Mouse (Mus musculus): ENCODE results near the gene Dao. TPM values are rescaled to one million over a fixed set of nuclear protein-coding genes. Genes with fewer than 3 reads are reported as not detected.
A peak's percentile ranks its signal among the peaks of the same experiment; 100 is the strongest.

Gene Dao
- total and polyA plus RNA-seq, 2 experiments from 2014 or later: 0.14 to 0.84 TPM

GRCm38 (mm10) chr5:114041327-114041930 lies 37.9 kb downstream of the Dao start:
- peak; percentile 19 for DNase-seq (ENCODE audit: low spot score)
- Histone ChIP-seq H3K9me3 (ENCODE audit: low read length) (no peaks in the 10 kb centered on the region), H3K27me3 (ENCODE audit: insufficient read depth, low read length) (no peaks in the 10 kb centered on the region), H3K9ac (replicated peaks; ENCODE audit: low read length) (no peak overlapping the region), H3K4me3 (ENCODE audit: low read length) (no peak overlapping the region), H3K4me2 (ENCODE audit: low read depth, low read length) (no peak overlapping the region), H3K36me3 (ENCODE audit: insufficient read depth, low read length) (peaks cover 12% of the 10 kb centered on the region; the same call in 1 of the 2 replicates), H3K27ac (no peak overlapping the region), H3K4me1 (ENCODE audit: insufficient read depth, low read length) (no peaks in the 10 kb centered on the region)
- no peak for ATAC-seq
- 0 out of 2 replicates have a peak, but pooled peaks have one; percentile 2 for TF ChIP-seq CTCF (IDR thresholded peaks at IDR 0.05; ENCODE audit: low read depth)
- 22% methylated on average over 15 of the region's 15 CpGs for WGBS

- DNase-seq (ENCODE audit: low spot score) (no peak), ATAC-seq (no peak)
- H3K27ac ChIP-seq: no peak overlapping the region
- 79% methylated on average over 4 of the region's 4 CpGs for WGBS
- no peak overlapping the region for H3K4me3 ChIP-seq (ENCODE audit: low read length)
- no peaks in the 10 kb centered on the region for H3K9me3 ChIP-seq (ENCODE audit: low read length)
- TF ChIP-seq CTCF (IDR thresholded peaks at IDR 0.05; ENCODE audit: low read depth): no peak
- H3K27me3 ChIP-seq (ENCODE audit: insufficient read depth, low read length): no peaks in the 10 kb centered on the region
- peaks cover 12% of the 10 kb centered on the region; the same call in 1 of the 2 replicates for H3K36me3 ChIP-seq (ENCODE audit: insufficient read depth, low read length)
- H3K4me2 ChIP-seq (ENCODE audit: low read depth, low read length): no peak overlapping the region
- H3K9ac ChIP-seq (replicated peaks; ENCODE audit: low read length): no peak overlapping the region
- no peaks in the 10 kb centered on the region for H3K4me1 ChIP-seq (ENCODE audit: insufficient read depth, low read length)
These were observed 40.3 kb downstream of the Dao start for GRCm38 (mm10) chr5:114043800-114044199.

GRCm38 (mm10) chr5:114045134-114045533 lies 41.6 kb downstream of the Dao start:
- peak; percentile 56 for TF ChIP-seq CTCF (IDR thresholded peaks at IDR 0.05; ENCODE audit: low read depth)
- no peak overlapping the region for H3K27ac ChIP-seq
- no peaks in the 10 kb centered on the region for H3K9me3 ChIP-seq (ENCODE audit: low read length)
- H3K4me2 ChIP-seq (ENCODE audit: low read depth, low read length): no peak overlapping the region
- H3K4me1 ChIP-seq (ENCODE audit: insufficient read depth, low read length): no peaks in the 10 kb centered on the region
- WGBS: 81% methylated on average over 1 of the region's 1 CpGs
- no peak overlapping the region for H3K4me3 ChIP-seq (ENCODE audit: low read length)
- no peaks in the 10 kb centered on the region for H3K27me3 ChIP-seq (ENCODE audit: insufficient read depth, low read length)
- H3K36me3 ChIP-seq (ENCODE audit: insufficient read depth, low read length): peaks cover 12% of the 10 kb centered on the region; the same call in 1 of the 2 replicates
- no peak overlapping the region for H3K9ac ChIP-seq (replicated peaks; ENCODE audit: low read length)
- ATAC-seq (no peak), DNase-seq (ENCODE audit: low spot score) (peak; percentile 40)

GRCm38 (mm10) chr5:114046151-114046550 lies 42.6 kb downstream of the Dao start:
- WGBS: 55% methylated on average over 3 of the region's 3 CpGs
- peaks cover 12% of the 10 kb centered on the region; the same call in 1 of the 2 replicates for H3K36me3 ChIP-seq (ENCODE audit: insufficient read depth, low read length)
- no peak for ATAC-seq

GRCm38 (mm10) chr5:114046604-114047003 lies 43.1 kb downstream of the Dao start:
- Histone ChIP-seq H3K27ac (peak overlapping the region; percentile 42; the same call in 1 of the 2 replicates), H3K27me3 (ENCODE audit: insufficient read depth, low read length) (no peaks in the 10 kb centered on the region), H3K36me3 (ENCODE audit: insufficient read depth, low read length) (peaks cover 8% of the 10 kb centered on the region; the same call in 1 of the 2 replicates), H3K9ac (replicated peaks; ENCODE audit: low read length) (no peak overlapping the region), H3K9me3 (ENCODE audit: low read length) (no peaks in the 10 kb centered on the region), H3K4me3 (ENCODE audit: low read length) (no peak overlapping the region), H3K4me2 (ENCODE audit: low read depth, low read length) (no peak overlapping the region), H3K4me1 (ENCODE audit: insufficient read depth, low read length) (no peaks in the 10 kb centered on the region)
- WGBS: 46% methylated on average over 3 of the region's 3 CpGs
- peak; percentile 49 for TF ChIP-seq CTCF (IDR thresholded peaks at IDR 0.05; ENCODE audit: low read depth)
- ATAC-seq: no peak
- peak; percentile 39 for DNase-seq (ENCODE audit: low spot score)

More at GRCm38 (mm10) chr5:114046151-114046550, 42.6 kb downstream of the Dao start:
- Histone ChIP-seq H3K4me1 (ENCODE audit: insufficient read depth, low read length) (no peaks in the 10 kb centered on the region), H3K9ac (replicated peaks; ENCODE audit: low read length) (no peak overlapping the region), H3K27me3 (ENCODE audit: insufficient read depth, low read length) (no peaks in the 10 kb centered on the region), H3K4me3 (ENCODE audit: low read length) (no peak overlapping the region), H3K9me3 (ENCODE audit: low read length) (no peaks in the 10 kb centered on the region), H3K27ac (peak overlapping the region; percentile 42; the same call in 1 of the 2 replicates), H3K4me2 (ENCODE audit: low read depth, low read length) (no peak overlapping the region)
- DNase-seq (ENCODE audit: low spot score): peak; percentile 43
- no peak for TF ChIP-seq CTCF (IDR thresholded peaks at IDR 0.05; ENCODE audit: low read depth)

GRCm38 (mm10) chr5:114047182-114047581 lies 43.7 kb downstream of the Dao start:
- H3K4me2 ChIP-seq (ENCODE audit: low read depth, low read length): no peak overlapping the region
- H3K4me3 ChIP-seq (ENCODE audit: low read length): no peak overlapping the region
- no peak overlapping the region for H3K27ac ChIP-seq
- 0 out of 2 replicates have a peak, but pooled peaks cover 3% of the 10 kb centered on the region for H3K36me3 ChIP-seq (ENCODE audit: insufficient read depth, low read length)
- 78% methylated on average over 5 of the region's 5 CpGs for WGBS
- no peaks in the 10 kb centered on the region for H3K9me3 ChIP-seq (ENCODE audit: low read length)
- ATAC-seq: no peak
- no peak for DNase-seq (ENCODE audit: low spot score)
- no peak overlapping the region for H3K9ac ChIP-seq (replicated peaks; ENCODE audit: low read length)
- no peaks in the 10 kb centered on the region for H3K4me1 ChIP-seq (ENCODE audit: insufficient read depth, low read length)
- 0 out of 2 replicates have a peak, but pooled peaks have one; percentile 10 for TF ChIP-seq CTCF (IDR thresholded peaks at IDR 0.05; ENCODE audit: low read depth)
- H3K27me3 ChIP-seq (ENCODE audit: insufficient read depth, low read length): no peaks in the 10 kb centered on the region

GRCm38 (mm10) chr5:114048731-114049308 lies 45.3 kb downstream of the Dao start:
- H3K9ac ChIP-seq (replicated peaks; ENCODE audit: low read length): no peak overlapping the region
- H3K4me3 ChIP-seq (ENCODE audit: low read length): no peak overlapping the region
- DNase-seq (ENCODE audit: low spot score): peak; percentile 11
- peak; percentile 17; the same call in 1 of the 2 replicates for TF ChIP-seq CTCF (IDR thresholded peaks at IDR 0.05; ENCODE audit: low read depth)
- H3K4me2 ChIP-seq (ENCODE audit: low read depth, low read length): no peak overlapping the region
- no peaks in the 10 kb centered on the region for H3K4me1 ChIP-seq (ENCODE audit: insufficient read depth, low read length)
- no peaks in the 10 kb centered on the region for H3K9me3 ChIP-seq (ENCODE audit: low read length)
- ATAC-seq: no peak
- H3K27ac ChIP-seq: no peak overlapping the region
- WGBS: 44% methylated on average over 12 of the region's 12 CpGs
- no peaks in the 10 kb centered on the region for H3K27me3 ChIP-seq (ENCODE audit: insufficient read depth, low read length)
- H3K36me3 ChIP-seq (ENCODE audit: insufficient read depth, low read length): no peaks in the 10 kb centered on the region
